Mouse (Mus musculus) kidney, postnatal 0 days (tissue): ENCODE measurements at regions not wholly inside any gene's neighbourhood (a gene's known extent, or its start where the extent isn't known, plus 50 kb on each side); places are given as distances from the start of the nearest gene placed in this dataset.

Experiments used
- ATAC-seq: fragments of 200-750 bp; cut with Nextera tagmentation; replicated peaks from 2 replicates; pipeline ENCODE4 v1.8.0; 2017; ENCODE audit warnings: low read depth, moderate number of reproducible peaks, moderate TSS enrichment, moderate library complexity; ENCODE audit not compliant: low FRiP score
- DNase-seq: peaks from one replicate; pipeline ENCODE4 v3.0.0-alpha.2; 2016; ENCODE audit warnings: low spot score
- H3K27ac ChIP-seq: fragments of 300-500 bp; sonication (generic); 2 replicates; pipeline ENCODE4 v1.5.1; 2014; ENCODE audit warnings: mild to moderate bottlenecking
- H3K27me3 ChIP-seq: fragments of 300-500 bp; sonication (generic); 2 replicates; pipeline ENCODE4 v1.6.1; 2014; ENCODE audit warnings: low read length, mixed read lengths; ENCODE audit not compliant: insufficient read depth
- H3K36me3 ChIP-seq: fragments of 300-500 bp; sonication (generic); 2 replicates; pipeline ENCODE4 v1.6.1; 2014; ENCODE audit warnings: low read length, mixed read lengths; ENCODE audit not compliant: insufficient read depth
- H3K4me1 ChIP-seq: fragments of 300-500 bp; sonication (generic); replicated peaks from 2 replicates; pipeline ENCODE4 v1.6.1; 2014; ENCODE audit warnings: antibody characterized with exemption, low read length, mixed read lengths; ENCODE audit not compliant: insufficient read depth
- H3K4me2 ChIP-seq: fragments of 300-500 bp; sonication (generic); 2 replicates; pipeline ENCODE4 v1.6.1; 2014; ENCODE audit warnings: mild to moderate bottlenecking, low read length, moderate library complexity, mixed read lengths
- H3K4me3 ChIP-seq: fragments of 300-500 bp; sonication (generic); replicated peaks from 2 replicates; pipeline ENCODE4 v1.5.1; 2014; ENCODE audit warnings: low read depth, low read length
- H3K9ac ChIP-seq: fragments of 300-500 bp; sonication (generic); 2 replicates; pipeline ENCODE4 v1.6.1; 2014; ENCODE audit warnings: low read depth, low read length
- H3K9me3 ChIP-seq: fragments of 300-500 bp; sonication (generic); replicated peaks from 2 replicates; pipeline ENCODE4 v1.6.1; 2016; ENCODE audit warnings: low read length, inconsistent platforms, mixed read lengths
- CTCF ChIP-seq: IDR thresholded peaks from 2 replicates; pipeline ENCODE4 v1.5.1; 2016; ENCODE audit warnings: antibody characterized with exemption, low read depth, mild to moderate bottlenecking, moderate library complexity
- WGBS: fragments of 180-500 bp; shearing (Covaris S2); extraction: QIAGEN DNeasy Blood & Tissue Kit; methylation state at CpG from one replicate; pipeline ENCODE4 v1.1.7; 2014; 5-methylcytosine and 5-hydroxymethylcytosine counted together

GRCm38 (mm10) chr12:26079061-26079625, 335.9 kb downstream of the Rnf144a start:
- Histone ChIP-seq H3K27me3 (no peaks in the 10 kb centered on the region), H3K4me3 (no peak overlapping the region), H3K9ac (no peak overlapping the region), H3K4me2 (no peak overlapping the region), H3K9me3 (no peaks in the 10 kb centered on the region), H3K36me3 (no peaks in the 10 kb centered on the region), H3K4me1 (no peaks in the 10 kb centered on the region), H3K27ac (no peak overlapping the region)
- ATAC-seq (no peak), DNase-seq (no peak)
- 65% methylated on average over 4 of the region's 4 CpGs for whole genome bisulfite sequencing
- TF ChIP-seq CTCF, result no peak

DNA sequence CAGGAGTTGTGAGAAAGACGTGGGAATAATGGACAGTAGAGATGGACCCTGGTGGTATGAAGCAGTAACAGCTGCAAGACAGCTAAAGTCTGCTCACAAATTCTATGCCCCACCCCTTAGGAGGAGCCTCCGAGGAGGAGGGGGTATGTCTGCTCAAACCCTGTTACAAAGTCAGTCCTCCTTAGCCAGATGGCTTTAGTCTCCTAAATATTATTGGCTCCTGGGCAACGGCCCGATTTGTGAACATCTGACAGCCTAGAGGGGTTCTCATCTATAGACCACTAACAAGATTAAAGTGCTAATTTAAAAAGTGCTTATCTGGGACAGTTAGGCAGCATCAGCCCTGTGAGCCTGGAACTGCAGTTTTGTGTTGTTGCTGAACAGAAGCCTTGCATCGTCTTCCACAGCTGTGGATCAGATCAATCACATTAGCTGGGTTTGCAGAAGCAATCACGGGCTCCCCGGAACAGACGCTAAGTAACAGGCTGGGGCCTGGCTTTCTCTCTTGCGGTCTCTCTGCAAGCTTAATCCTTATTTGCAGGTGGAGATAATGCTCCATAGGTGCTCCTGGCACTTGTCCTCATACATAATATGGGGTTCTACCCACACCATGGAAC, 339.3 kb downstream of the Rnf144a start:
- no peak for DNase-seq
- Histone ChIP-seq H3K9ac (no peak overlapping the region), H3K27me3 (no peaks in the 10 kb centered on the region), H3K36me3 (no peaks in the 10 kb centered on the region), H3K27ac (no peak overlapping the region), H3K9me3 (no peaks in the 10 kb centered on the region), H3K4me1 (no peaks in the 10 kb centered on the region), H3K4me3 (no peak overlapping the region), H3K4me2 (no peak overlapping the region)
- TF ChIP-seq CTCF, result no peak
- 47% methylated on average over 9 of the region's 9 CpGs for WGBS
- no peak for ATAC-seq

DNA sequence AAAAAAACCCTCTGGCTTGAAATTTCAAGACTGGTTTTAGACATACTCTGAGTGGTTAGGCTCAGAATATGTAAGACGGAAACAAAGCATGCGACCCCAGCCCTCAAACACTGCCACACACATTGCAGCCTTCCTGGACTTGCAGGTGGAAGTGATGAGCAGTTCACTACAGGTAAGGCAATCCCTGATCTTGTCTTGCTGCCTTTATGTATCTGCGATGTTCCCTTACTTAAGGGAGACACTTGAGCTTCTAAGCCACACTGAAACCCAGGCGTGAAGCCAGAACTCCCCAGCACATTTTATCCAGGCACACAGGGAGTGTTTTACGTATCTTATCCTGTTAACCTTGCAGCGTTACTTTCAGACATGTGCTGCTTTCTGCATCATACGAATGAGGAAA, 342.9 kb downstream of the Rnf144a start:
- 83% methylated on average over 7 of the region's 7 CpGs for WGBS
- DNase-seq (no peak), ATAC-seq (no peak)
- Histone ChIP-seq H3K4me3 (no peak overlapping the region), H3K27ac (no peak overlapping the region), H3K9ac (no peak overlapping the region), H3K9me3 (no peaks in the 10 kb centered on the region), H3K36me3 (no peaks in the 10 kb centered on the region), H3K27me3 (no peaks in the 10 kb centered on the region), H3K4me1 (no peaks in the 10 kb centered on the region; the same call in 1 of the 2 replicates), H3K4me2 (no peak overlapping the region)
- TF ChIP-seq CTCF, result no peak

DNA sequence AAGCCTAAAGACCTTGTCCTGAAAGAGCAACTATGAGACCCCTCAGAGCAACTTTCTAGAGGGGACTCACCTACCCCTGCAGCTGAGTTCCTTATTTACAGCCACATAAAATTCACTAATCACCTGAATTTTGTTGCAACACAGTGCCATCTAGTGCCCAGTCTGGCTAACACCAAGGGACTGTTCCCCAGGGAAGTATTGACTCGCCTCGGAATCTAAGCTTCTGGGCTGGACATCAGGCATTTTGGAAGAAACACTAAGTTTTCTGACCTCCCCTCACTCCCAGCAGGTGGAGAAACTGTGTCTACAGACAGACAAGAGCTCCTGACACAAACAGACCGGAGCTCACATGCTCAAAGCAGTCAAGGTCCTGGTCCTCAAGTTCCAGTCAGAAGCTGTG, 343.4 kb downstream of the Rnf144a start:
- Histone ChIP-seq H3K4me2 (no peak overlapping the region), H3K27me3 (no peaks in the 10 kb centered on the region), H3K36me3 (no peaks in the 10 kb centered on the region), H3K9me3 (no peaks in the 10 kb centered on the region), H3K4me3 (no peak overlapping the region), H3K4me1 (no peaks in the 10 kb centered on the region; the same call in 1 of the 2 replicates), H3K9ac (no peak overlapping the region), H3K27ac (no peak overlapping the region)
- DNase-seq, result peak; percentile 91
- peak; percentile 86 for TF ChIP-seq CTCF
- WGBS, result 6% methylated on average over 3 of the region's 3 CpGs
- ATAC-seq, result no peak

DNA sequence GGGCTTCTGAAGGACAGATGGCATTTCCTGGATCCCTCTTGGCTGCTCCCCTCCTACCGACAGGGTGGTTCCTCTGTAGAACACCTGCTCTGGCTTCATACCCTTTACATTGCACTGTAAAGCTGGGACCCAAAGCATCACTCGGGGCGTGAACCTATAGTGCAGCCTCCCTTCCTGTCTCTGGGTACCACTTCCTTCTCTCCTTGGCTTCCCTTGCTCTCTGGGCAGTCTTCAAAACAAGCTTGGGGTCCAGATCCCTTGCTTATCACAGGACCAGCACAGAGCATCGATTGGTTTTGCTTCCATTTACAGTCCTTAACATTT, 346.4 kb downstream of the Rnf144a start:
- H3K4me3 ChIP-seq, result no peak overlapping the region
- no peak overlapping the region for H3K9ac ChIP-seq
- H3K27ac ChIP-seq, result no peak overlapping the region
- no peaks in the 10 kb centered on the region for H3K27me3 ChIP-seq
- no peaks in the 10 kb centered on the region for H3K36me3 ChIP-seq
- ATAC-seq (no peak), DNase-seq (no peak)
- TF ChIP-seq CTCF, result no peak
- WGBS, result 40% methylated on average over 4 of the region's 4 CpGs
- H3K9me3 ChIP-seq, result no peaks in the 10 kb centered on the region
- peak overlapping the region; percentile 50 for H3K4me2 ChIP-seq
- H3K4me1 ChIP-seq, result no peaks in the 10 kb centered on the region; the same call in 1 of the 2 replicates

DNA sequence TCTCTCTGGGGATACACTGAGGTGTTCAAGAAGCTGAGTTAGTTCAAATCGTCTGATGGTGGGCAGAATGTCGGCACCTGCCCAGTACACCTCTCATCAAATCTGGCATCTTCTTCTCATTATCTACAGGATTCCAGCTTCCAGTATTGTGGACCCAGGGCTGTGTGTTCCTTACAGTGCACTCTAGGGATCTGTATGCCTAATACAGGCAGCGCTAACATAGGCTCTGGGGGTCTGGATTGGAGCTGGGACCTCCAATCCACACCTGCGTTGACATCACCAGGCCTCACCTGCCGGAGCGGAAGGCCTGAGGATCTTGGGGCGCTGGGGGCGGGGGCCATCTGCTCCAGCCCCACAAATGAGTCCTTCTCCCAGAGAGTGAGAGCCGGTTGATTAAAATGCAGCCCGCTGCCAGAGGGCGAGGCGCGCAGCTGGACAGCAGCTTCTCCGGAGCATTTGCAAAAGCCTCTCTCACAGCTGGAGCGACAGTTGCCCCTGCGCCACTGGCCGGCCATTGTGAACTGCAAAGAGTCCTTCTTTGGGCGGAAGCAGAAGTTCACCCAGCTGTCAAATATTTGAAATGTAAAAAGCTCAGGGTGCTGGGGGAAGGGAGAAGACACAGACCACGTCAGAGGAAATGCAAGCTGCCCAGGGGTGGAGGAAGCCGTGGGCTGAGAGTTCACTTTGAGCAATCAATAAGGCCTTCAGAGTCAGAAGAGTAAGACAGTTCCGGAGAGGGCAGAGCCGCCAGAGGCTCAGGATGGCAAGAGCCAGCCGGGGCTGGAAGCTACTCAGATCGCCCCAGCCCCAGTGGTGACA, 347.0 kb downstream of the Rnf144a start:
- DNase-seq (peak; percentile 60), ATAC-seq (no peak)
- 11% methylated on average over 24 of the region's 24 CpGs for WGBS
- peak overlapping the region; percentile 16; the same call in 1 of the 2 replicates for H3K4me3 ChIP-seq
- H3K36me3 ChIP-seq, result no peaks in the 10 kb centered on the region
- no peak overlapping the region for H3K27ac ChIP-seq
- H3K27me3 ChIP-seq, result no peaks in the 10 kb centered on the region
- H3K9me3 ChIP-seq, result no peaks in the 10 kb centered on the region
- no peaks in the 10 kb centered on the region; the same call in 1 of the 2 replicates for H3K4me1 ChIP-seq
- no peak overlapping the region for H3K9ac ChIP-seq
- TF ChIP-seq CTCF, result no peak
- peak overlapping the region; percentile 50 for H3K4me2 ChIP-seq
